Mouse (Mus musculus) ES-E14 (cell line): ENCODE data around the gene Calm1.

ENCODE experiments used
- CHD2 ChIP-seq: IDR thresholded peaks from 2 replicates; pipeline ENCODE4 v1.6.1; 2014; ENCODE audit warnings: mild to moderate bottlenecking, low read depth, low read length, inconsistent platforms
- HCFC1 ChIP-seq: IDR thresholded peaks from 2 replicates; pipeline ENCODE4 v1.6.1; 2012; ENCODE audit warnings: low read length, inconsistent platforms, borderline replicate concordance; ENCODE audit not compliant: insufficient read depth
- ZC3H11A ChIP-seq: IDR thresholded peaks from 2 replicates; pipeline ENCODE4 v1.6.1; 2012; ENCODE audit warnings: low read depth, mild to moderate bottlenecking, inconsistent platforms, low read length, borderline replicate concordance
- ZNF384 ChIP-seq: IDR thresholded peaks from 2 replicates; pipeline ENCODE4 v1.6.1; 2012; ENCODE audit warnings: low read depth, low read length, inconsistent platforms

DNA sequence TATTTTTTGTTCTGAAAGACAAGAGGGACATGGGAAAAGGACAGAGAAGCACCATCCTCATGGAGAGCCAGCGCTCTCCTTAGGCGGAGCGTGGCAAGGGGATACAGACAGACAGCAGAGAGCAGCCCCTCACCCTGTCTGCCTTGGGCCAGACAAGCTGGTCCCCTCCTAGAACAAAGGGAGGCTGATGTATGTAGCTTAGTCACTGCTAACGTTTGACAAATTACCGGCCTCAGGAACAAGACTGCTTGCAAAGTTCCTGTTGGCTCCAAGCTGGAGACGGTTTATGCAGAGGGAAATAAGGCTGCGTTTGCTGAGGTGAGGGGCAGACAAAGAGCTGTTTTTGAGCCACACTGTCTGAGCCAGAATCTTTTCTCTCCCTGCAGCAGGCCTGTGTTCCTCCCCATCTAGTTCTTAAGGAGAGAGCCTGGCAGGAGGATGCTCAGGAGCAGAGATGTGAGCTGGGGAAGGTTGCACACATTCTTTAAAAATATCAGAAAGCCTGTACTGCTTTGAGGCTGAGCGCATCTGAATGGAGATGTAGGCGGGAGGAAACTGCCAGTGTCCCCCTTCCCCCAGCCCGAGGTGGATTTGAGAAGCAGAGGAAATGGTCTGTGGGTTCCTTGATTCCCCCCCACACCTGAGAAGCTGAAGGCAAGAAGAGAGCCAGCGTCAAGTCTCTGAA lies 28.9 kb downstream of the Calm1 start:
- TF ChIP-seq CHD2 (no peak), ZNF384 (no peak), HCFC1 (no peak), ZC3H11A (no peak)
